Mouse (Mus musculus): Measurements from ENCODE around the gene 3110082J24Rik. TPM values are rescaled to one million over a fixed set of nuclear protein-coding genes. Genes with fewer than 3 reads are reported as not detected.

3110082J24Rik gene
- polyA plus RNA-seq, 1 experiment, result 2.9 TPM

GRCm38 (mm10) chr5:30058216-30058731 is 47.6 kb downstream of the 3110082J24Rik start:
- TF ChIP-seq POLR2A (IDR thresholded peaks at IDR 0.05; ENCODE audit: borderline replicate concordance, extremely low read depth, insufficient read depth, insufficient read length, poor library complexity, severe bottlenecking) (no peak), CTCF (IDR thresholded peaks at IDR 0.05; ENCODE audit: borderline replicate concordance, extremely low read depth, insufficient read depth, insufficient read length) (no peak)
- no peak for DNase-seq (ENCODE audit: low read depth)

Other genes with a start within 250 kb of the 3110082J24Rik start
- gene Il6, start 93.0 kb downstream of the 3110082J24Rik start, polyA plus RNA-seq (2012; rRNA removed), result not detected in 2 replicates
- 43.0 and 72.7 TPM in 2 replicates for gene Tyms, start 32.5 kb downstream of the 3110082J24Rik start, polyA plus RNA-seq (2012; rRNA removed)
- 33.4 and 36.6 TPM in 2 replicates for gene Garem2, start 925 bp downstream of the 3110082J24Rik start, polyA plus RNA-seq (2012; rRNA removed)
- 58.8 and 67.3 TPM in 2 replicates for gene Hadha, start 49.1 kb upstream of the 3110082J24Rik start, polyA plus RNA-seq (2012; rRNA removed)
- 37.6 and 47.5 TPM in 2 replicates for gene Hadhb, start 49.2 kb upstream of the 3110082J24Rik start, polyA plus RNA-seq (2012; rRNA removed)
- 0.03 TPM in 1 of 2 replicates, not detected in the other for gene Adgrf3, start 99.6 kb upstream of the 3110082J24Rik start, polyA plus RNA-seq (2012; rRNA removed)
- gene Selenoi, start 126.5 kb upstream of the 3110082J24Rik start, polyA plus RNA-seq (2012; rRNA removed), result 46.1 and 57.4 TPM in 2 replicates
- gene Drc1, start 175.3 kb upstream of the 3110082J24Rik start, polyA plus RNA-seq (2012; rRNA removed), result 2.7 and 4.0 TPM in 2 replicates

Data from brain, embryonic 14.5 days (tissue).